Mouse (Mus musculus) lung, postnatal 0 days (tissue): ENCODE measurements around the gene Stx6. TPM values are rescaled to one million over a fixed set of nuclear protein-coding genes. Genes with fewer than 3 reads are reported as not detected.

Experiments
- ATAC-seq: fragments of 200-750 bp; cut with Nextera tagmentation; 2 replicates; pipeline ENCODE4 v1.8.0; 2017; ENCODE audit warnings: moderate library complexity
- DNase-seq: peaks from one replicate; pipeline ENCODE4 v3.0.0-alpha.2; 2016; ENCODE audit warnings: low spot score
- H3K27ac ChIP-seq: fragments of 300-500 bp; sonication (generic); 2 replicates; pipeline ENCODE4 v1.5.1; 2014; ENCODE audit warnings: antibody characterized with exemption, mild to moderate bottlenecking, low read length, mixed read lengths
- H3K27me3 ChIP-seq: fragments of 300-500 bp; sonication (generic); replicated peaks from 2 replicates; pipeline ENCODE4 v1.6.1; 2014; ENCODE audit warnings: low read length, mixed read lengths; ENCODE audit not compliant: insufficient read depth
- H3K36me3 ChIP-seq: fragments of 300-500 bp; sonication (generic); 2 replicates; pipeline ENCODE4 v1.6.1; 2014; ENCODE audit warnings: low read length, mixed read lengths; ENCODE audit not compliant: insufficient read depth
- H3K4me1 ChIP-seq: fragments of 300-500 bp; sonication (generic); 2 replicates; pipeline ENCODE4 v1.6.1; 2014; ENCODE audit warnings: antibody characterized with exemption, low read depth, low read length, mixed read lengths; ENCODE audit not compliant: insufficient read depth
- H3K4me2 ChIP-seq: fragments of 300-500 bp; sonication (generic); replicated peaks from 2 replicates; pipeline ENCODE4 v1.6.1; 2014; ENCODE audit warnings: low read depth, mild to moderate bottlenecking, low read length, moderate library complexity, mixed read lengths
- H3K4me3 ChIP-seq: fragments of 300-500 bp; sonication (generic); 2 replicates; pipeline ENCODE4 v1.5.1; 2014; ENCODE audit warnings: low read depth, low read length
- H3K9ac ChIP-seq: fragments of 300-500 bp; sonication (generic); replicated peaks from 2 replicates; pipeline ENCODE4 v1.6.1; 2014; ENCODE audit warnings: low read depth, mild to moderate bottlenecking
- H3K9me3 ChIP-seq: fragments of 300-500 bp; sonication (generic); 2 replicates; pipeline ENCODE4 v1.6.1; 2016; ENCODE audit warnings: low read length, mixed read lengths
- CTCF ChIP-seq: IDR thresholded peaks from 2 replicates; pipeline ENCODE4 v1.5.1; 2016; ENCODE audit warnings: antibody characterized with exemption, mild to moderate bottlenecking
- EP300 ChIP-seq: IDR thresholded peaks from 2 replicates; pipeline ENCODE4 v1.6.1; 2016; ENCODE audit warnings: antibody characterized with exemption, mild to moderate bottlenecking, control low read depth
- WGBS: fragments of 180-500 bp; shearing (Covaris S2); extraction: QIAGEN DNeasy Blood & Tissue Kit; methylation state at CpG from one replicate; pipeline ENCODE4 v1.1.7; 2014; 5-methylcytosine and 5-hydroxymethylcytosine counted together
- polyA plus RNA-seq: library from polyadenylated mRNA; unstranded; fragments of >200 nt; fragmentation: Nextera tagmentation; extraction: Ambion mirVana; gene quantifications from 2 replicates; pipeline ENCODE4 v1.2.1, GENCODE M21; 2015

Stx6 gene
- polyA plus RNA-seq, 1 experiment from 2014 or later, result 74.3 TPM

GRCm38 (mm10) chr1:155207859-155208258, 49.3 kb downstream of the Stx6 start:
- WGBS, result 67% methylated on average over 3 of the region's 3 CpGs
- H3K4me2 ChIP-seq, result no peak overlapping the region
- H3K27me3 ChIP-seq, result no peaks in the 10 kb centered on the region
- no peak overlapping the region for H3K4me3 ChIP-seq
- TF ChIP-seq CTCF (no peak), EP300 (no peak)
- peaks cover 18% of the 10 kb centered on the region for H3K4me1 ChIP-seq
- no peaks in the 10 kb centered on the region for H3K9me3 ChIP-seq
- no peak overlapping the region for H3K9ac ChIP-seq
- no peaks in the 10 kb centered on the region for H3K36me3 ChIP-seq
- no peak for ATAC-seq
- no peak overlapping the region for H3K27ac ChIP-seq
- DNase-seq, result no peak

GRCm38 (mm10) chr1:155210011-155210763, 51.7 kb downstream of the Stx6 start:
- H3K4me2 ChIP-seq, result no peak overlapping the region
- H3K27me3 ChIP-seq, result no peaks in the 10 kb centered on the region
- H3K9ac ChIP-seq, result no peak overlapping the region
- ATAC-seq (no peak), DNase-seq (no peak)
- no peak overlapping the region for H3K4me3 ChIP-seq
- TF ChIP-seq CTCF, result no peak
- 61% methylated on average over 11 of the region's 11 CpGs for WGBS
- H3K27ac ChIP-seq, result no peak overlapping the region
- no peaks in the 10 kb centered on the region for H3K36me3 ChIP-seq
- H3K9me3 ChIP-seq, result no peaks in the 10 kb centered on the region
- H3K4me1 ChIP-seq, result peaks cover 27% of the 10 kb centered on the region

GRCm38 (mm10) chr1:155211017-155211416, 52.5 kb downstream of the Stx6 start:
- no peak for DNase-seq
- Histone ChIP-seq H3K36me3 (no peaks in the 10 kb centered on the region), H3K27me3 (no peaks in the 10 kb centered on the region), H3K27ac (no peak overlapping the region), H3K9me3 (no peaks in the 10 kb centered on the region), H3K9ac (no peak overlapping the region), H3K4me1 (peaks cover 27% of the 10 kb centered on the region), H3K4me3 (no peak overlapping the region), H3K4me2 (no peak overlapping the region)
- TF ChIP-seq EP300 (no peak), CTCF (no peak)
- no peak for ATAC-seq
- 47% methylated on average over 7 of the region's 7 CpGs for WGBS

- Histone ChIP-seq H3K9me3 (no peaks in the 10 kb centered on the region), H3K9ac (no peak overlapping the region; the same call in 1 of the 2 replicates), H3K4me3 (no peak overlapping the region), H3K36me3 (no peaks in the 10 kb centered on the region), H3K27me3 (no peaks in the 10 kb centered on the region), H3K4me1 (peaks cover 27% of the 10 kb centered on the region), H3K27ac (no peak overlapping the region), H3K4me2 (no peak overlapping the region)
- TF ChIP-seq EP300, result no peak
- no peak for TF ChIP-seq CTCF
- no peak for DNase-seq
- no peak for ATAC-seq
- WGBS, result 34% methylated on average over 4 of the region's 4 CpGs
Observed at GRCm38 (mm10) chr1:155212081-155212480, 53.6 kb downstream of the Stx6 start.

- Histone ChIP-seq H3K9me3 (no peaks in the 10 kb centered on the region), H3K4me3 (no peak overlapping the region), H3K36me3 (no peaks in the 10 kb centered on the region), H3K4me1 (peaks cover 27% of the 10 kb centered on the region), H3K9ac (no peak overlapping the region; the same call in 1 of the 2 replicates), H3K4me2 (no peak overlapping the region), H3K27me3 (no peaks in the 10 kb centered on the region), H3K27ac (0 out of 2 replicates have a peak overlapping the region, but pooled peaks have one; percentile 20)
- peak; percentile 58 for ATAC-seq
- 23% methylated on average over 6 of the region's 6 CpGs for WGBS
- peak; percentile 63 for DNase-seq
- no peak for TF ChIP-seq CTCF
- TF ChIP-seq EP300, result no peak
Observed at GRCm38 (mm10) chr1:155212493-155212892, 54.0 kb downstream of the Stx6 start.

- 0 out of 2 replicates have a peak overlapping the region, but pooled peaks have one; percentile 33 for H3K27ac ChIP-seq
- H3K36me3 ChIP-seq, result no peaks in the 10 kb centered on the region
- TF ChIP-seq CTCF, result no peak
- no peak for TF ChIP-seq EP300
- H3K4me3 ChIP-seq, result no peak overlapping the region
- H3K9ac ChIP-seq, result no peak overlapping the region
- no peaks in the 10 kb centered on the region for H3K27me3 ChIP-seq
- WGBS, result 14% methylated on average over 18 of the region's 18 CpGs
- H3K9me3 ChIP-seq, result no peaks in the 10 kb centered on the region
- DNase-seq (peak; percentile 40), ATAC-seq (peak; percentile 11)
- no peak overlapping the region for H3K4me2 ChIP-seq
- peaks cover 27% of the 10 kb centered on the region for H3K4me1 ChIP-seq
Observed at GRCm38 (mm10) chr1:155212936-155213774, 54.6 kb downstream of the Stx6 start.
